Mouse (Mus musculus): ENCODE results near the gene Zfand3.

Zfand3 gene

DNA sequence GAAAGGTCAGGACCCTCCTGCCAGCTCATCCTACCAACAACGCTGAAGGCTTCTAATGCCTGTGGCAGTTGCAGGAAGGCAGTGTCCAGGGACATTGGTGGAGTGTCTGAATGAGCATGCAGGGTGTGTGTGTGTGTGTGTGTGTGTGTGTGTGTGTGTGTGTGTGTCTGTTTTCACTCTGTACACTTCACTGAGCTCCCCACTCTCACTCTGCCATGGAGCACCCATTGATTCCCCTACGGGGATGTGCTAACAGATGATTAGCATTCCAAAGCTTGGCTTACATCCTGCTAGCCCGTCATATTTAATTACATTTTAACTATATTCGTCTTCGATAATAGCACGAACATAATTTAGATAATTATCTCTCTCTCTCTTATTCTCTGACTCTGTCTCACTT is 232.1 kb downstream of the Zfand3 start:
- DNase-seq = no peak

DNA sequence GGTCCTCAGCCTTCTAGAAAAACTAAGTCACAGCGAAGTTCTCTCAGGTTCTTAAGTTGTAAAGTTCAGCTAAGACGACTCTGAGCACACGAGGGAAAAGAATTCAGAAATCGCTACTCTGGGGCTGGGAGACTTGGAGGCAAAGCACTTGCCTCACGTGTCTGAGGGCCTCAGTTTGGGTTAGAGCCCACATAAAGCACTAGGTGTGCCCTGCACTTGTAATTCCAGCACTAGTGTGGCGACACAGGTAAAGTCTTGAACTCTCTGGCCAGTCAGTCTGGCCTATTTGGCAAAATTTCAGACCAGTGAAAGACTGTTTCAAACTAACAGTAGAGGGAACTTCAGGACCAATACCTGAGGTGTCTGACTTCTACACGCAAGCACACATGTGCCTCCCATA is 233.1 kb downstream of the Zfand3 start:
- no peak for DNase-seq

DNA sequence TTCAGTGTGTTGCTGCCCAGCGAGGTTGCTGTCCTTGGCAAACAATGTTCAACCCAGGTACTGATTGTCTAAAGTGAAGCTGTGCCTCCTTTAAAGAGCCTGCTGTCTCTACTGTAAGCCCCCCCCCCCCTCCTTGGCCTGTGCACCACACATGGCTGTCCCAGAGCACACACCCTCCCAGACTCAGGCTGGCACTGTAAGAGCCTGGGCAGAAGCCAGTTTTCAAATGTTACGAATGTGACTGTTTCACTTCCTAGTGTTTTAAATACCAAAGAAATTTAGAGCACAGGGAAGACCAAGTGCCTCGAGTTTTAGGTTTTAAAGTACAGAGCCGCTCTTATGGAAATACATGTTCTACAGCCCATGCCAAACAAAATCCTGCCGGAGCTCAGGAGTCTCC is 234.9 kb downstream of the Zfand3 start:
- no peak for DNase-seq

DNA sequence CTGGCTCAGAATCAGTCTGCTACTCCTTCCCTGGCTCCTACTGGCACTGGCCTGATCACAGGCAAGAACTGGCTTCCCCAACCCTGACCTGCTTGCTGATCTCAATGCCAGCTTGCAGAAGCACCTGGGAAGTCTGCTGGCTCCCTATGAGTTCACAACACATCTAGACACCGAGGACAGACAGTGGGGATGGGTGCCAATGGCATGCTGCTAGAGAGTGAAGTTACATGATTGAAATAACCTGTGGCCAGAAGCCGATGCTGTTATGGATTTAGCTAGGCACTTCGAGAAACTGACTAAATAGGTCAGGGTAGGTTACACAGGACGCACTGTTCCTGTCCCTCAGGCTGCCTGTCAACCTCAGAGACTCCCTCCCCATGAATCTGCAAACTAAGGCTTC is 236.1 kb downstream of the Zfand3 start:
- DNase-seq = no peak

DNA sequence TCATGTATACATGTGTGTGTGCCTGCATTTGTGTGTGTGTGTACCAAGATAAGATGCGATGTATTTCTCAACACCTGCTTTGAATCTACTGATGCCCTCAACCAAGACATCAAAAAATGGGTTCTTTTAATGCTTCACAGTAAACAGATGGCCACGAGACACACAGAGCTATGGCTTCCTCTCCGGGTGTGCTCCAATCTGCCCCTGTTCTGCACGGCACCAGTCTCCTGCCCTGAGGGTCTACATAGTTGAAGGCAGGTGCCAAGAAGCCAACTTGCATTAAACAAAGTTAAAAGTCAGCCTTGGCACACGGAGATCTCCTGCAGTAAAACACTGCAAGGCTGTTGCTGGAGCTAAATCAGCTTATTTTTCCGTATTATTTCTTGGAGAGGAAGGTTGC is 236.5 kb downstream of the Zfand3 start:
- no peak for DNase-seq

DNA sequence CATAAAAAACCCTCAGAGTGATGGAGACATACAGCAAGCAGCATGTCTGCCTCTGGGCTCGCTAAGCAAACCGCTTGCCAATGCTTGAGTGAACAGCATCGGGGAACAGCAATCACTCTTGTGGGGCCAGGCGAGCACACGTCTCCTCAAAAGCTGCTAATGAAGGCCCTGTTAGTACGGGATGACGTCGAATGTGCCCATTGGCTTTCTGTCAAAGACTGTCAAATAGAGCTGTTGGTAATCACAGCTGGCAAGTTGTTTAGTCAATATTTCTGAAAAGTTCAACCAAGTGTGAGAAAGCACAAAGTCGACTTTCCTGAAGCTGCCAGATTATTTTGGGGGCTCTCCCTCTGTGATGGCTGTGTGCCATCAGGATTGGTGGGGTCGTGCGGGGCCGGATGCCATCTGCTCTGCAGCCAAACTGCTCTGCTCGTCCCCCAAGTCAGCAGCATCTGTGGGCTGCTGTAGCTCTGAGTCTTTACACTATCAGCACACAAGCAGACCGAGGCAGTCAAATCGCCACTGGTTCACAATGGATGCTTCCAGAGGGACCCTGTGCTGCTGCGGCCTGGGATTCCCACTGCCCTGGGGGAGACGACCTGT is 237.3 kb downstream of the Zfand3 start:
- DNase-seq = no peak

DNA sequence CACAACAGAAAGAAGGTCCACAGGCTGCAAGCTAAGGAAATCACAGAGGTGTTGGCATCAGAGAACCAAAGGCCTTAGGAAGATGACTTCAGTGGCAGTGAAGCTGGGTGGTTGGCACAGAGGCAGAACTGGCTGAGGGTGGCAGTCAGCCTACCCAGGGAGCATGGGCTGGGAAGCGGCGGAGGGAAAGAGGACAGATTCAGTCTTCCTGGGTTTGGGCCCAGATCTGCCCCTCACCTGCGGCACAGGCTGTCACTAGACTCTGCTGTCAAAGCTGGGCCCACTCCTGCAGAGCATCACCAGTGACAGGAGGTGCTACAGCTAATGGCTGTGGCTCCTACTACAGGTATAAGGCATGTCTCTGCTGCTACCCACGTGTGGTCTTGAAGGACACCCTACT is 238.1 kb downstream of the Zfand3 start:
- no peak for DNase-seq

DNA sequence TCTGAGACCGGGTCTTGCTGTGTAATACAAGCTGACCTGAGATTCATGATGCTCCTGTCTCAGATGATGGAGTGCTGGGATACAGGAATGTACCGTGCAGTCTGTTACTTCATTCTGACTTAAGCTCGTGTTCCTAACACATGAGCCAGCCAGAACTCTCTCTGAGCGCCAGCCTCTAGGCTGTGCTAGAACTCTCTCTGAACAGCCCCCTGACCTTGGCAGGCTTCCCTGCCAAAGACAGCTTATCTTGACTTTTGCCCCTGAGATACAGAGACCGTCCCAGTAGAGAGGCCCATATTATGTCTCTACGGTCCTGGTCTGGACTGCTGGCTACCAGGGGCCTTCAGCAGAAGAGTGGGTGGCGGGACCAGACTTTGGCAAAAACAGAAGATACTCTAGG is 239.0 kb downstream of the Zfand3 start:
- DNase-seq = no peak

DNA sequence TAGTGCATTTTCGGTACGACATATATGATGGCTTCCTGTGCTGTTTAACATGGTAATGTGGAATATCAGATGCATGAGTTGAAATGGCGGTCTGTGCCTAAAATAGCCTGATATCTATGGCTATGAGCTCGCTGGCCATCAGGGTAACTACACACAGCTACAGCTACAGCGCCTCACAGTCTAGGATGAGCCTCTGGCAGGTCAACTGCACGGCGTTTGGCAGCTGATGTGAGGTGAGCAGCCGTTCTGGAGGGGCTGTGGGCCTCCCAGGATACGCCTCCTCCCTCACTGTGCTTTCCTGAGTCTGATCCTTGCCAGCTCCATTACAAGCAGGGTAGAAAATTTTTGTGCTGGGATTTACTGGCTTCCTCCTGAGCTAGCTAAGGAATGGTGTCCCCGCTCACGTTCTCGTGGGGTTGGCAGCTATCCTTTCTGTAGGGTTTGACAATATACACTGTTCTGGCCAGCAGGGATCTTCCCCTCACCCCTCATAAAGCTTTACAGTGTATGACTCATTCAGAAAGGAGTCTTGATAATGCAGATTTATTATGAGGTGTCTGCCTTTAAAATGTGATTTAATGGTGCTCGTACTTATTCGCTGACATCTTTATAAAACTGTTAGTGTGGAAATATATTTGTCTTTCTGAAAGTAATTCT is 240.2 kb downstream of the Zfand3 start:
- DNase-seq = no peak

DNA sequence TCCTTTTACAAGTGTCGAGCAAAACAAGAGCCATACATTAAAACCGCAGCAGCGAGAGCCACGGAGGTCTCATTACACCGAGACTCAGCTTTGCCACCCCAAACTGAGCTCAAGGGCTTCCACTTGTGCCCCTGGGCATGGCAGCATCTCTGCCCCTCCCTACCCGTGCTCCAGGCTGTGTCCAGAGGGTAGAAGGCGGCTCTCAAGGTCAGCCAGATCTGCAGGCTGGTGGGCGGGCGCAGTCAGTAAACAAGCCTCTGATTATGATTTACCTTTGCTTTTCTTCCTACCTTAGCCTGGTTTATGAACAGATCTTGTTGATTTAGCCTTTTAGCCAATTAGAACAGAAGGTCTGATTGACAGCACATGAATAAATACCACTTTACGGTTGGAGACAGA is 240.8 kb downstream of the Zfand3 start:
- DNase-seq = no peak

DNA sequence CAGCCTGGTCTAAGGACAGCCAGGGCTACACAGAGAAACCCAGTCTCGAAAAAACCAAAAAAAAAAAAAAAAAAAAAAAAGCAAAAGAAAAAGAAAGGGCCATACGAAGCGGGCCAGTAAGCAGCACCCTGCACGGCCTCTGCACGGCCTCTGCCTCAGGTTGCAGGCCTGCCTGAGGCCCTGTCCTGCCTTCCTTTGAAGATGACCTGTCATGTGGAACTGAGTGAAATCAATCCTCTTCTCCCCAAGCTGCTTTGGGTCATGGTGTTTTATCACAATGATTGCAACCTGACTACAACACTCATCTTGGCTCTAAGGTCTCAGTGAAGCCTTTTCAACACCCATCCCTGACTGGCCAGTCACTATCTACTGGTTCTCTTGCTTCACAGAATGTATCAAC is 248.5 kb downstream of the Zfand3 start:
- no peak for DNase-seq

DNA sequence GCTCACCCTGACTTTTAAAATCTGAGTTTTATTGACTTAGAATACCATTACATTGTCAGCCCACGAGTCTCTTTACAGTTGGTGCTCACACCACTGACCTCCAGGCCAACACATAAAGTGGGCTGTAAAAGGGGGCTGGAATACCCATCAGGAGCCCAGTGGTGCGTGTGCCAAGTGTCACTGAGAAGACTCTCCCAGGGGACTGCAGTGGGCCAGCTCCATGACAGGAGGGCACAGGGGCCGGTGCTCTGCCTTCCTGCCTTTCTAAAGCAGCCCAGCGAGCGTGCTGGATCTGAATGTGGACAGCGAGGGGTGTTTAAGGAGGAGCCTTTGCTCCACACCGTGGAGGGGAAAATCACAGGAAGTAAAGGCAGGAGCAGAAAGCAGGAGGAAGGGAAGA is 249.4 kb downstream of the Zfand3 start:
- no peak for DNase-seq

DNA sequence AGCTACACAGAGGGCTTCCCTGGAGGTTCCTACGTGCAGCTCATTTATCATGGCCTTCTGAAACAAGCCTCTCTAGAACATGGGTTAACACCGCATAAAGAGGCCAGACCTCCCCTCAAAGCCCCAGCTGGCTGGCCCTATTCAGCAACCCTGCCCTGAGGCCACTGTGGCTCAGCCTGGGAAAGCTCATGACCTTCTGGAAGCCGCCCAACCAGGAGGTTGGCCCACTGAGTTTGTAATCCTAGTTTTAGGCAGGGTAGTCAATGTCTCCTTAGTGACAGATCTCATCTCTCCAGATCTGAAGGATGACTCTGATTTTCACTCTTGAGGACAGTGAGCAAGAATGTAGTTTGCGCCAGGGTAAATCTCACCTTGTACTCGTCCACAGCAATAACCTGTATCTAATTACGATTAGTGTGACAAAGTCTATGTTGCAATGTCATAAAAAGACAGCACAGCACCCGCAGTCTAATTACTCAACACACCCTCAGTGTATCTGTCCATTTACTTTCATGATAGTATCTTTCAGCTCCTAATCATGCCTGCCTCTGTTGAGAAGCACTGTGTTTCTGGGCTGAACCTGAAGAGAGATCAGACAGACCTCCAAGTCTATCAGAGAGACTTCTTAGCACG is 251.5 kb downstream of the Zfand3 start:
- DNase-seq = no peak

DNA sequence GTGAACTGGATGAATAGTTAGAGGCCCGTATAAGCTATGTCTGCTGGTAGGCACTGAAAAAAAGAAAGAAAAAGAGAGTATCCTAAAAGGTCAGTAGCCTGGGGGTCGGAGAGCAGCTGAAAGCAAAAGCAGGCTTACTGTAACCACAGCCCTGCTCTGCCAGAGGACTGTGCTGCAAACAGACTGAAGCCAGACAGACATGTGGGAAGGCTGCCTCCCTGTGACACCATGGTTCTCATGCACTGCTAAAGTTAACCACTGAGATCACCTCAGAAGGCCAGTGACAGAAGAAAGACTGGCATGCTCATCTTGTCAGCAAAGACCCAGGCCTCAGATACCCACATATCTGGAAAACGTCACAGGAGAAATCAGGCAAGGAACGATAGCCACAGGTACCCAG is 253.9 kb downstream of the Zfand3 start:
- DNase-seq = no peak

DNA sequence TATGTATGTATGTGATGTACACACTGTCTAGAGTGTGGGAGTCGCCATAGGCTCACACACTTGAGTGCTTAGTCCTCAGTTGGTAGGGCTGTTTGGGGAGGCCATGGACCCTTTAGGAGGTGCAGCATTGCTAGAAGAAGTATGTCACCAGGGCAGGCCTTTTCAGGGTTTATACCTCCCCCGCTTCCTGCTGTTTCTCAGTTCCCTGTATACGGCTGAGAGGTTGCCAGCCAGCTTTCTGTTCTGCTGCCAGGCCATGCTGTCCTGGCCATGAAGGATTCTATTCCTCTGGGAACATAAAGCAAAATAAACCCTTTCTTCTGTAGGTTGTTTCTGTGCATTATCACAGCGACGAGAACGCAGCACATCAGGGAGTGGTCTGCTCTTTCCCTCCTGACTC is 255.4 kb downstream of the Zfand3 start:
- DNase-seq = no peak

All from thymus, postnatal 14 days (tissue).